Mouse (Mus musculus) C2C12 (cell line): ENCODE data around the gene Cdk5. TPM values are rescaled to one million over a fixed set of nuclear protein-coding genes. Genes with fewer than 3 reads are reported as not detected.
A peak's percentile ranks its signal among the peaks of the same experiment; 100 is the strongest.
"Not testable (repeated sequence)": the region's sequence is repeated elsewhere in the genome, so short reads cannot be mapped to it uniquely, and the experiment has no call there.

ENCODE experiments used
- H3K27me3 ChIP-seq: one replicate; pipeline ENCODE4 v1.6.1; 2011; ENCODE audit not compliant: control insufficient read depth, insufficient read depth, insufficient read length
- H3K36me3 ChIP-seq: one replicate; pipeline ENCODE4 v1.6.1; 2011; ENCODE audit not compliant: control insufficient read depth, insufficient read depth
- H3K4me3 ChIP-seq: one replicate; pipeline ENCODE4 v1.5.1; 2011; ENCODE audit warnings: mild to moderate bottlenecking, control low read depth; ENCODE audit not compliant: poor library complexity, insufficient read depth, severe bottlenecking
- H3K79me2 ChIP-seq: one replicate; pipeline ENCODE4 v1.6.1; 2011; ENCODE audit not compliant: control insufficient read depth, insufficient read depth
- H3K79me3 ChIP-seq: one replicate; pipeline ENCODE4 v1.6.1; 2011; ENCODE audit warnings: low read depth, control low read depth
- H3ac ChIP-seq: one replicate; pipeline ENCODE3; 2011; ENCODE audit warnings: low read depth; ENCODE audit not compliant: control insufficient read depth, insufficient read length
- CEBPB ChIP-seq: IDR thresholded peaks from one replicate; pipeline ENCODE4 v1.6.1; 2011; ENCODE audit warnings: low read depth, mild to moderate bottlenecking, control low read depth, moderate library complexity
- CTCF ChIP-seq: IDR thresholded peaks from one replicate; pipeline ENCODE4 v1.5.1; 2011; ENCODE audit not compliant: control insufficient read depth, insufficient read depth, insufficient read length
- FOSL1 ChIP-seq: IDR thresholded peaks from one replicate; pipeline ENCODE4 v1.8.0; 2011; ENCODE audit warnings: mild to moderate bottlenecking, low read length; ENCODE audit not compliant: poor library complexity, insufficient read depth, severe bottlenecking
- MAX ChIP-seq: IDR thresholded peaks from one replicate; pipeline ENCODE4 v1.6.1; 2011; ENCODE audit warnings: mild to moderate bottlenecking, control low read depth
- MYOD1 ChIP-seq: IDR thresholded peaks from one replicate; pipeline ENCODE4 v1.6.1; 2011; ENCODE audit warnings: low read depth; ENCODE audit not compliant: control insufficient read depth, insufficient read length
- MYOG ChIP-seq: IDR thresholded peaks from one replicate; pipeline ENCODE4 v1.6.1; 2011; ENCODE audit not compliant: control insufficient read depth, insufficient read length; ENCODE audit errors: extremely low read depth
- USF1 ChIP-seq: IDR thresholded peaks from one replicate; pipeline ENCODE4 v1.6.1; 2011; ENCODE audit warnings: low read depth, mild to moderate bottlenecking, control low read depth, moderate library complexity
- polyA plus RNA-seq: library from polyadenylated mRNA; unstranded; fragments of >200 nt; fragmentation: generic; extraction: Trizol; gene quantifications from one replicate; pipeline ENCODE4 v1.2.1, GENCODE M21; 2012; ENCODE audit warnings: missing spikeins

The Cdk5 gene
- polyA plus RNA-seq, 1 experiment: 33.4 TPM

GRCm38 (mm10) chr5:24400911-24401605, 22.3 kb downstream of the Cdk5 start:
- no peak for TF ChIP-seq CEBPB
- TF ChIP-seq FOSL1: no peak
- no peak for TF ChIP-seq MYOD1
- TF ChIP-seq USF1: no peak
- TF ChIP-seq CTCF: no peak
- TF ChIP-seq MAX: no peak
- TF ChIP-seq MYOG: no peak
- H3K79me3 ChIP-seq: no peaks in the 10 kb centered on the region
- H3K36me3 ChIP-seq: peaks cover 6% of the 10 kb centered on the region
- H3K79me2 ChIP-seq: no peaks in the 10 kb centered on the region
- no peaks in the 10 kb centered on the region for H3K27me3 ChIP-seq
- H3ac ChIP-seq: no peak overlapping the region
- no peak overlapping the region for H3K4me3 ChIP-seq

- no peaks in the 10 kb centered on the region for H3K79me2 ChIP-seq
- no peak overlapping the region for H3ac ChIP-seq
- H3K79me3 ChIP-seq: no peaks in the 10 kb centered on the region
- TF ChIP-seq CEBPB (no peak), USF1 (no peak), MAX (no peak), FOSL1 (no peak), CTCF (no peak), MYOG (no peak), MYOD1 (no peak)
- H3K4me3 ChIP-seq: no peak overlapping the region
- H3K36me3 ChIP-seq: peaks cover 6% of the 10 kb centered on the region
- H3K27me3 ChIP-seq: no peaks in the 10 kb centered on the region
Measured at GRCm38 (mm10) chr5:24400362-24400761, 23.0 kb downstream of the Cdk5 start.

GRCm38 (mm10) chr5:24399686-24400085, 23.6 kb downstream of the Cdk5 start:
- peaks cover 6% of the 10 kb centered on the region for H3K36me3 ChIP-seq
- H3K4me3 ChIP-seq: no peak overlapping the region
- no peaks in the 10 kb centered on the region for H3K27me3 ChIP-seq
- no peak overlapping the region for H3ac ChIP-seq
- TF ChIP-seq USF1: no peak
- no peak for TF ChIP-seq MYOG
- no peak for TF ChIP-seq CEBPB
- no peak for TF ChIP-seq MYOD1
- TF ChIP-seq FOSL1: no peak
- no peak for TF ChIP-seq MAX
- TF ChIP-seq CTCF: no peak
- no peaks in the 10 kb centered on the region for H3K79me2 ChIP-seq
- no peaks in the 10 kb centered on the region for H3K79me3 ChIP-seq

GRCm38 (mm10) chr5:24396254-24396653, 27.1 kb downstream of the Cdk5 start:
- H3ac ChIP-seq, H3K27me3 ChIP-seq, H3K79me3 ChIP-seq, H3K79me2 ChIP-seq, H3K36me3 ChIP-seq, H3K4me3 ChIP-seq: not testable (repeated sequence)

DNA sequence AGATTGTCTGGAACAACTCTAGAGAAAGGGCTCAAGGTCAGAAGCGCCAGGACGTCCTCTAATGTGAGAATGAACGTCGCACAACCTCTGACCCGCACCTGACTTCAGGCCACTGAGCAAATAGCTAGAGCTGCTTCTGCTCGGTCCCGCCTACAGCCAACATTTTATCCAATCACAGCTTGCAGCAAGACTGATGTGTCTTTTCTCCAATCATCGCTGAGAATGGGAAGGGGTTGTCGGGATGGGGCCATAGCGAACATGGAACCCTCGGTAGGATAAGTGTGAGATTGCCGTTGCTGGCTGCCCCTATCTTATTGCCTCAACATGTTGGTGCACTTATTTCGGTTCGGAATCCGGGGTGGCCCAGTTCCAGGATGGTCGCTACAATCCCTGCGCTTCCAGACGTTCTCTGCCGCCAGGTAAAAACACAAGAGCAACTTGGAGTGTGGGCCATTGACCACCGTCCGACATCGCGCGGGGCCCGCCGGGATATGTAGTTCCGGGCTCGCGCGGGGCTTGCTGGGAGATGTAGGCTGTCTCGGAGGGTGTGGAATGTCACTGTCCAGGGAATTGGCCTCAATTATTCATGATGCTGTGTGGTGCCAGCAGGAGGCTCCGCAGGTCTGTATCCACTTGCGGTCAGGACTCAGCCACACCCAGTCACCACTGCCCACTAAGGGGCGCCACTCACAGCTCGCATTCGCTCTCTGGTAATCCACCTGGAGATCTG, 29.0 kb downstream of the Cdk5 start:
- no peaks in the 10 kb centered on the region for H3K36me3 ChIP-seq

More for the DNA sequence above, 29.0 kb downstream of the Cdk5 start:
- Histone ChIP-seq H3K4me3 (peak overlapping the region; percentile 38), H3K79me2 (no peaks in the 10 kb centered on the region), H3K79me3 (no peaks in the 10 kb centered on the region), H3ac (peak overlapping the region; percentile 46), H3K27me3 (no peaks in the 10 kb centered on the region)
- TF ChIP-seq MYOG: no peak
- TF ChIP-seq FOSL1: no peak
- TF ChIP-seq CEBPB: no peak
- peak; percentile 92 for TF ChIP-seq CTCF
